Mouse (Mus musculus) left cerebral cortex, adult 6 months (tissue): ENCODE measurements around the gene Gm10271. TPM values are rescaled to one million over a fixed set of nuclear protein-coding genes. Genes with fewer than 3 reads are reported as not detected.

ENCODE experiments used
- long read RNA-seq, 2 experiments: library from polyadenylated mRNA; unstranded; transcript quantifications; one replicate each; pipeline ENCODE4 v2.0.0; 2019 to 2020
- polyA plus RNA-seq: library from polyadenylated mRNA; unstranded; fragments of <200 nt; fragmentation: Nextera tagmentation; gene quantifications from 2 replicates; pipeline ENCODE4 v1.2.3, GENCODE M21; 2021

Gm10271 gene
- not detected in 2 replicates for polyA plus RNA-seq
- long read RNA-seq, experiment 1 = 0 reads
- long read RNA-seq, experiment 2 = 0 reads

DNA sequence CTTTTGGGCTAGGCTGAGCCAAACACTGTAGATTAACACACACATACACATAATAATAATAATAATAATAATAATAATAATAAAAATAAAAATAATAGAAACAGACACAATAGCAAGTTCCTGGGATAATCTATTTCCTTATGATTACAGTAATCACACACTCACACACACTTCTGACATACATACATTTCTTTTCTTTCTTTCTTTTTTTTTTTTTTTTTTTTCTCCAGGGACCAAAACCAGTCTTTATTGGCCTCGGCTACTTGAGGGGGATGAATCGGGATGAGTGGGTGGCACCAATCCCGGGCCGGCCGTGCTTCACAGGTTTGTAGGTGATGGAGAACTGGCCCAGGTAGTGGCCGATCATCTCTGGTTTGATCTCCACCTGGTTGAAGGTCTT lies at the start of gene Gm10271:
Gm10271 (minus strand) TSS at position 101 of the 400 bp plus-strand sequence.

DNA sequence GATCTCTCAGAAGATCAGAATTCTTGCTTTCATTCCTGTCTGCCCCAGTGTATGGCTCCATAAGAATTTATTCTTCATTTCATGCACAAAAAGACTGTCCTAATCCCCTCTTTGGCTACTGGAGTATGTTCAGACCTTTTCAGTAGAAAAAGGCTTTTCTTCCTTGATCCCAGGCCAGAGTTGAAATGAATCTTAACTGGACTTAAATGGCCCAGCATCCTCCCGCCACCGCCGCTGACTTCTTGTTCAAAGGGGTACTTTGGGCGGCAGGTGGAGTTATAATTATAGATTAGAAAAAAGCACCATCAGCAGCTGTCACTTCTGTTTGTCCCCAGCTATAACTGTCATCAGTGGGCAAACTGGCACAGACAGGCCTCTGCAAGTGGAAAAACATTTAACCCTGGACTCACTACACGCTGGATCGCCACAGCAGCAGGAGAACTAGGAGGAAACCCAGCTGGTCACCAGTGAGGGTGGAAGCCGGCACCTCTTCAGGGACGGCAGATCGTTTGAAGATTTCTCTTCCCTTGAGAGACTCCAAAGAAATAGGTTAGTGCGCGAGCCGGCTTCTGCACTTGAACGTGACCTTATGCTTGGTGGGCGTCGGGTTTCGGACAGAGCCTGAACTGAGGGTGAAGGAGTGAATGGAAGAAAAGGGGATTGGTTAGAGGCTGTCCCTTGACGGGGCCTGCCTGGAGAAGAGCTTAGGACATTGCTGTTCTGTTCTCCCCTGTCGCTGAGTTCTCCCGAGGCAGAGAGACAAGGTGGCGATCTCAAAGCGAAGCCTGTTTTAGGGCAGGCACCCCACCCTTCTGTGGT lies 14.1 kb upstream of the Gm10271 start, which contains the start of gene Best3:
Best3 (plus strand) TSS at position 51 of the 819 bp plus-strand sequence.

DNA sequence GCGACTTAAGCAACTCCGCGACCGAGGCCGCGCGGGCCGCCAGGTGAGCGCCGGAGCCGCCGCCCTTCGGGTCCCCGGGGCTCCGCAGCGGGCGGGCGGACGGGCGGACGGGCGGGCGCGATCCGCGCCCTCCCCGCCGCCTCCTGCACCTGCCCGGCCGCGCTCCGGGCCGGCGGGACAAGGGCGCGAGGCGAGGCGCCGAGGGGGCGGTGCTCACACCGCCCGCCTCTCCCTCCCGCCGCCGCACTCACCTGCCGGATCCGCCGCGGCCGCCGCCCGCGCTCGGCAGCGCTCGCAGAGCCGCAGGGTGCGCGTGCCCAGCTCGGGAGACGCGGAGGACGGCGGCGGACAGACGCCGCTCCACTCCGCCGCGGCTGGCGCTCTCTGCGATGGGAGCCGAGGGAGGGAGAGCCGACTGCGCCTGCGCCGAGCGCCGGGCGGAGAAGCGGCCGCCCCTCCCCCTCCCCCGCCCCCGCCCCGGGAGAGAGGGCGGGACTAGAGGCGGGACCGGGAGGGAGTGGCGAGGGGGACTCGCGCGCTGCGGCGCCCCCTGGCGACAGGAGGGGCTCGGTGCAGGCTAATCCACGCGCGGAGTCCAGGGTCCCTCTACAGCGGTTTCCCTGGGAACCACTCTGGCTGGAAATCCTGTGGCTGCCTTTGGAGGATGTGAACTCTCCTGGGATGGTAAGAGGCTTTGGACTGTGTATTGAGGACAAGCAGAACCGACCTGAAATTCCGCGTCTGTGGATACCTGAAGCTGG lies 22.2 kb downstream of the Gm10271 start, which contains the start of gene Rab3ip:
Rab3ip (minus strand) TSS at position 761 of the 761 bp plus-strand sequence.

Other genes starting within 250 kb of the Gm10271 start
- gene Myrfl, start 75.7 kb downstream of the Gm10271 start, polyA plus RNA-seq = not detected in 2 replicates
- gene Rab3ip, start 21.8 kb downstream of the Gm10271 start, polyA plus RNA-seq = 41.2 and 42.7 TPM in 2 replicates
- 0.04 and 0.07 TPM in 2 replicates for gene Best3, start 13.7 kb upstream of the Gm10271 start, polyA plus RNA-seq
- 0.28 and 0.42 TPM in 2 replicates for gene Lrrc10, start 72.7 kb upstream of the Gm10271 start, polyA plus RNA-seq
- gene Cct2, start 91.2 kb upstream of the Gm10271 start, polyA plus RNA-seq = 151 and 172 TPM in 2 replicates
- 7.7 and 9.4 TPM in 2 replicates for gene Frs2, start 175.9 kb upstream of the Gm10271 start, polyA plus RNA-seq